ENCODE assay signal across 23 mouse cellular contexts in genomic region chr2:165179231-165179630, GRCm38 (mm10). TPM values are rescaled to one million over a fixed set of nuclear protein-coding genes. Genes with fewer than 3 reads are reported as not detected.
DNase-seq lines count a peak whose midpoint lies in the region; ATAC-seq and TF ChIP-seq lines count a peak whose summit lies in the region.
"Had no signal": no experiment of that assay in that cellular context is flagged by ENCODE, and none has a peak within 500 bp of the region (broad histone marks: within the 10 kb centered on the region; RNA-seq: fewer than 3 reads in every experiment).

No protein-coding gene starts in this region.

- no peak overlapping the region for H3K4me3 ChIP-seq in embryonic facial prominence, embryonic 14.5 days (ENCODE audit: low read depth, low read length)
- no peak overlapping the region for H3K4me3 ChIP-seq in embryonic facial prominence, embryonic 10.5 days
- no peak overlapping the region for H3K4me3 ChIP-seq in neural tube, embryonic 13.5 days
- H3K4me3 ChIP-seq: forebrain, embryonic 12.5 days; heart, embryonic 15.5 days; limb, embryonic 10.5 days; midbrain, embryonic 13.5 days had no signal

- H3K27me3 ChIP-seq in embryonic facial prominence, embryonic 14.5 days (replicated peaks; ENCODE audit: control insufficient read depth, insufficient read depth, low read length) = peaks cover 65% of the 10 kb centered on the region
- peaks cover 100% of the 10 kb centered on the region for H3K27me3 ChIP-seq in embryonic facial prominence, embryonic 10.5 days (replicated peaks; ENCODE audit: low read depth, poor library complexity, severe bottlenecking)
- peaks cover 78% of the 10 kb centered on the region for H3K27me3 ChIP-seq in neural tube, embryonic 13.5 days

- no peak overlapping the region for H3K27ac ChIP-seq in embryonic facial prominence, embryonic 14.5 days (replicated peaks; ENCODE audit: low read depth, low read length)
- H3K27ac ChIP-seq in embryonic facial prominence, embryonic 10.5 days (replicated peaks) = no peak overlapping the region
- no peak overlapping the region for H3K27ac ChIP-seq in neural tube, embryonic 13.5 days (replicated peaks)
- H3K27ac ChIP-seq: forebrain, embryonic 12.5 days; heart, embryonic 15.5 days; limb, embryonic 10.5 days; midbrain, embryonic 13.5 days had no signal

- no peak overlapping the region for H3K9ac ChIP-seq in embryonic facial prominence, embryonic 14.5 days (ENCODE audit: low read depth, low read length)
- H3K9ac ChIP-seq in neural tube, embryonic 13.5 days = 0 out of 2 replicates have a peak overlapping the region, but pooled peaks have one; percentile 26
- H3K9ac ChIP-seq: forebrain, embryonic 12.5 days; heart, embryonic 15.5 days; liver, postnatal 0 days; midbrain, embryonic 13.5 days had no signal

- no peak for TF ChIP-seq CTCF in brain, embryonic 14.5 days (IDR thresholded peaks at IDR 0.05; ENCODE audit: borderline replicate concordance, extremely low read depth, insufficient read depth, insufficient read length)

- DNase-seq in embryonic facial prominence, embryonic 14.5 days (ENCODE audit: low spot score) = peak; percentile 29
- no peak for DNase-seq in embryonic facial prominence, embryonic 10.5 days (ENCODE audit: low spot score)
- DNase-seq in neural tube, embryonic 10.5 days (ENCODE audit: extremely low spot score, low spot score) = no peak
- DNase-seq in CD4-positive helper T cell, adult 2 months (ENCODE audit: low read depth, low spot score) = peak; percentile 51
- DNase-seq in brain, embryonic 14.5 days (ENCODE audit: low read depth) = peak; percentile 46
- no peak for DNase-seq in embryo, embryonic 11 days
- DNase-seq: adrenal gland, postnatal 14 days; cerebellum, adult 18-20 months; gastrocnemius, postnatal 25 days; heart, postnatal 4 days; kidney, adult 2 months; kidney, postnatal 14 days; liver, postnatal 0 days; lung, postnatal 10 days; right cerebral cortex, postnatal 25 days had no signal

- no peak for ATAC-seq in embryonic facial prominence, embryonic 14.5 days (ENCODE audit: low read depth)
- ATAC-seq in neural tube, embryonic 13.5 days (ENCODE audit: low read depth) = no peak
- ATAC-seq: inflammation-experienced regulatory T-cells, adult 6 months; liver, postnatal 0 days; midbrain, embryonic 13.5 days had no signal

- H3K9me3 ChIP-seq in embryonic facial prominence, embryonic 14.5 days (ENCODE audit: control insufficient read depth, low read length) = no peaks in the 10 kb centered on the region
- H3K9me3 ChIP-seq in embryonic facial prominence, embryonic 10.5 days = no peaks in the 10 kb centered on the region
- H3K9me3 ChIP-seq in neural tube, embryonic 13.5 days = no peaks in the 10 kb centered on the region
- H3K9me3 ChIP-seq: forebrain, embryonic 12.5 days; heart, embryonic 15.5 days; limb, embryonic 10.5 days; midbrain, embryonic 13.5 days had no signal

- H3K36me3 ChIP-seq in embryonic facial prominence, embryonic 14.5 days (ENCODE audit: control insufficient read depth, insufficient read depth, low read length) = no peaks in the 10 kb centered on the region
- H3K36me3 ChIP-seq in embryonic facial prominence, embryonic 10.5 days (replicated peaks) = no peaks in the 10 kb centered on the region
- H3K36me3 ChIP-seq in neural tube, embryonic 13.5 days = no peaks in the 10 kb centered on the region
- H3K36me3 ChIP-seq: forebrain, embryonic 12.5 days; G1E; heart, embryonic 15.5 days; limb, embryonic 10.5 days; midbrain, embryonic 13.5 days had no signal

- TF ChIP-seq POLR2A in brain, embryonic 14.5 days (IDR thresholded peaks at IDR 0.05; ENCODE audit: borderline replicate concordance, extremely low read depth, insufficient read depth, insufficient read length, poor library complexity, severe bottlenecking) = no peak

- H3K4me1 ChIP-seq in embryonic facial prominence, embryonic 14.5 days (ENCODE audit: control insufficient read depth, insufficient read depth, low read length) = no peaks in the 10 kb centered on the region
- H3K4me1 ChIP-seq in embryonic facial prominence, embryonic 10.5 days = peaks cover 35% of the 10 kb centered on the region
- peaks cover 62% of the 10 kb centered on the region for H3K4me1 ChIP-seq in neural tube, embryonic 13.5 days (replicated peaks)

- WGBS in embryonic facial prominence, embryonic 14.5 days = 47% methylated on average over 10 of the region's 10 CpGs
- 59% methylated on average over 10 of the region's 10 CpGs for WGBS in embryonic facial prominence, embryonic 10.5 days
- 53% methylated on average over 10 of the region's 10 CpGs for WGBS in neural tube, embryonic 13.5 days

- H3K4me2 ChIP-seq in embryonic facial prominence, embryonic 14.5 days (ENCODE audit: low read depth, low read length) = no peak overlapping the region
- H3K4me2 ChIP-seq in neural tube, embryonic 13.5 days = no peak overlapping the region
- H3K4me2 ChIP-seq: forebrain, embryonic 12.5 days; heart, embryonic 15.5 days; midbrain, embryonic 13.5 days had no signal

RNA-seq across cellular contexts. Expression of gene Cdh22, which starts 55.4 kb away (rescaled TPM):
- 0.33 and 0.93 TPM in 2 replicates for polyA plus RNA-seq in embryonic facial prominence, embryonic 14.5 days (2014; fragmentation: Nextera tagmentation; extraction: Ambion mirVana)
- polyA plus RNA-seq in embryonic facial prominence, embryonic 10.5 days (2016; fragmentation: Nextera tagmentation; extraction: Ambion mirVana) = 0.91 and 1.1 TPM in 2 replicates
- 11.1 and 11.4 TPM in 2 replicates for polyA plus RNA-seq in neural tube, embryonic 13.5 days (2015; fragmentation: Nextera tagmentation; extraction: Ambion mirVana)
- polyA plus RNA-seq in brain, embryonic 14.5 days (2012; rRNA removed) = 14.7 and 25.7 TPM in 2 replicates
- polyA plus RNA-seq: G1E; inflammation-experienced regulatory T-cells, adult 6 months; liver, adult 2 months; liver, postnatal 0 days had no signal

Comparison
In these comparisons a context has a peak if more than half of its experiments do, and no peak if none do; other contexts are left out.
1. DNase-seq: peak in embryonic facial prominence, embryonic 14.5 days (single experiment), CD4-positive helper T cell, adult 2 months (single experiment) and brain, embryonic 14.5 days (single experiment); none in embryonic facial prominence, embryonic 10.5 days (single experiment), neural tube, embryonic 10.5 days (single experiment) and embryo, embryonic 11 days (single experiment).